Mouse (Mus musculus) megakaryocyte, embryonic 14.5 days (primary cell): ENCODE measurements around the gene Ascl5.

ENCODE experiments used
- FLI1 ChIP-seq: IDR thresholded peaks from 2 replicates; pipeline ENCODE4 v1.6.1; 2012; ENCODE audit warnings: low read length, inconsistent platforms, mixed read lengths
- GATA1 ChIP-seq: IDR thresholded peaks from 3 replicates; pipeline ENCODE4 v1.6.1; 2012; ENCODE audit warnings: mixed read lengths, low read length, inconsistent platforms, borderline replicate concordance

DNA sequence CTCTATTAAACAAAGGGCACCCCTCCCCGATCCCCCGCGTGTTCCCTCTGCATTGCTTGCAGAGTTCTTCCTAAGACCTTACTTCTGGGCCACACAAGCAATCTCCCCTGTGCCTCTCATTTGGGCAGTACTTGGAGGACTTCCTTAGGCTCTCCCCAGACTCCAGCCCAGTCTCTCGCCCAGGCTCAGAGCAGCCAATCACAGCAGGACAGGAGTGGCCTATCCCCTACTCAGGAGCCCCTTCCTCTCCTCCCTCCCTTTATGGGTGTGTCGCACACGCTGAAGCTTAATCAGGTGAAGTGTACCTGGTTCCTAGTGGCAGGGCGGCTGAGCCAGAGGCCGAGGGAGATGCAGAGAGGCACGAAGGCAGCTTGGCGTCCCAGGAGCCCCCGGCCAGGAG lies 10.2 kb upstream of the Ascl5 start:
- no peak for TF ChIP-seq GATA1
- TF ChIP-seq FLI1: no peak
